Mouse (Mus musculus) bone marrow, adult 2 months (tissue): ENCODE results near the gene Trnp1.

Experiments
- CTCF ChIP-seq: fragments of 200-500 bp; IDR thresholded peaks from 2 replicates; pipeline ENCODE4 v1.5.1; 2011; ENCODE audit warnings: low read length, control low read depth; ENCODE audit not compliant: control insufficient read depth, insufficient read depth
- POLR2A ChIP-seq: fragments of 200-500 bp; IDR thresholded peaks from 2 replicates; pipeline ENCODE4 v1.6.1; 2011; ENCODE audit warnings: low read depth, mild to moderate bottlenecking, control low read depth, low read length, borderline replicate concordance; ENCODE audit not compliant: control insufficient read depth

GRCm38 (mm10) chr4:133489489-133490245, 8.7 kb downstream of the Trnp1 start:
- no peak for TF ChIP-seq CTCF
- no peak for TF ChIP-seq POLR2A
